Mouse (Mus musculus): ENCODE measurements at regions not wholly inside any gene's neighbourhood (a gene's known extent, or its start where the extent isn't known, plus 50 kb on each side); places are given as distances from the start of the nearest gene placed in this dataset.

GRCm38 (mm10) chr6:52079501-52079900 is 67.2 kb upstream of the Skap2 start:
- TF ChIP-seq POLR2A (IDR thresholded peaks at IDR 0.05; ENCODE audit: extremely low read depth, insufficient read depth, low read length) (no peak), CTCF (IDR thresholded peaks at IDR 0.05; ENCODE audit: low read depth, low read length) (no peak)

Data from liver, adult 2 months (tissue).